ENCODE assay signal across 8 mouse cellular contexts in the genomic region with DNA sequence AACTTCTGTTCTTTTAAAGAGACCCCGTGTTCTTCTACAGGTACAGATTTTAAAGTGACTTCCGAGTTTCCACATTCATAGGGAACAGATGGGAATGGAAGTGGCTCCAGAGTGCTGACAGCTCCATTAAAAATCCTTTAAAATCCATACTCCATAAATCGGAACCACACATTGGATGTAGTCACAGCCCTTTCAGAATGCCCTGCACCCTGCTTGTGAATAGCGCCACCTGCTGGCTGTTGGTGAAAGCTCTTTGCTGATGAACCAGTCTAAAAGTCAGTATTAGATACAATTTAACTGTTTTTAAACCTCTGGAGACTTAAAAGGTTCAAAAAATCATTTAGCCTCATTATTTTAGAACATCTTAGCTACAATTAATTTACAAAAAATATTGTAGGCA.
DNase-seq lines count a peak whose midpoint lies in the region; ATAC-seq and TF ChIP-seq lines count a peak whose summit lies in the region.
"Had no signal": no experiment of that assay in that cellular context is flagged by ENCODE, and none has a peak within 500 bp of the region (broad histone marks: within the 10 kb centered on the region; RNA-seq: fewer than 3 reads in every experiment).

No protein-coding gene starts in this region.

- peak overlapping the region; percentile 36 for H3K4me2 ChIP-seq in hindbrain, embryonic 14.5 days (replicated peaks)
- H3K4me2 ChIP-seq in stomach, embryonic 14.5 days (replicated peaks; ENCODE audit: low read depth, low read length) = peak overlapping the region; percentile 6; the same call in 1 of the 2 replicates

- no peak overlapping the region for H3K9ac ChIP-seq in ES-E14 (ENCODE audit: insufficient read depth, low read depth, low read length, poor library complexity, severe bottlenecking)
- H3K9ac ChIP-seq in hindbrain, embryonic 14.5 days = no peak overlapping the region
- H3K9ac ChIP-seq in stomach, embryonic 14.5 days (replicated peaks; ENCODE audit: low read depth, low read length) = no peak overlapping the region

- ATAC-seq in hindbrain, embryonic 14.5 days (ENCODE audit: low FRiP score) = no peak
- no peak for ATAC-seq in stomach, embryonic 14.5 days (ENCODE audit: insufficient number of reproducible peaks, insufficient read depth, low FRiP score, low read depth)

- H3K4me3 ChIP-seq in ES-E14 (ENCODE audit: insufficient read depth in 1 of 2, low read depth in 1 of 2, low read length in 2 of 2, poor library complexity in 1 of 2, severe bottlenecking in 1 of 2) = no peak overlapping the region
- no peak overlapping the region for H3K4me3 ChIP-seq in hindbrain, embryonic 14.5 days (replicated peaks; ENCODE audit: low read length)
- no peak overlapping the region for H3K4me3 ChIP-seq in stomach, embryonic 14.5 days (ENCODE audit: low read depth, low read length)
- H3K4me3 ChIP-seq: myocyte had no signal

- WGBS in hindbrain, embryonic 14.5 days = 21% methylated on average over 4 of the region's 4 CpGs
- 16% methylated on average over 4 of the region's 4 CpGs for WGBS in stomach, embryonic 14.5 days

- no peaks in the 10 kb centered on the region for H3K9me3 ChIP-seq in ES-E14 (ENCODE audit: control insufficient read depth, insufficient read depth, low read depth, low read length)
- H3K9me3 ChIP-seq in hindbrain, embryonic 14.5 days (ENCODE audit: control insufficient read depth, low read length) = no peaks in the 10 kb centered on the region
- no peaks in the 10 kb centered on the region for H3K9me3 ChIP-seq in stomach, embryonic 14.5 days (ENCODE audit: control insufficient read depth, low read depth, low read length)

- H3K27me3 ChIP-seq in hindbrain, embryonic 14.5 days (ENCODE audit: control insufficient read depth, insufficient read depth, low read length) = no peaks in the 10 kb centered on the region
- H3K27me3 ChIP-seq in stomach, embryonic 14.5 days (ENCODE audit: control insufficient read depth, insufficient read depth, low read length) = no peaks in the 10 kb centered on the region

- peak; percentile 56 for DNase-seq in ES-E14 (ENCODE audit: low read depth, low spot score)
- DNase-seq in adrenal gland, postnatal 10 days = peak; percentile 91
- DNase-seq in embryo, embryonic 9.5 days (ENCODE audit: extremely low spot score) = peak; percentile 73
- DNase-seq in hindbrain, embryonic 14.5 days (ENCODE audit: low spot score) = peak; percentile 87
- peak; percentile 78 to 84 for DNase-seq in left cerebral cortex, adult 18-20 months (ENCODE audit: low spot score in 2 of 2)
- peak; percentile 44 to 68 for DNase-seq in natural killer cell, adult 2 months (ENCODE audit: low spot score in 2 of 2)

- H3K27ac ChIP-seq in ES-E14 (ENCODE audit: insufficient read depth, low read depth, low read length, poor library complexity, severe bottlenecking) = no peak overlapping the region
- peak overlapping the region; percentile 80 for H3K27ac ChIP-seq in hindbrain, embryonic 14.5 days
- no peak overlapping the region for H3K27ac ChIP-seq in stomach, embryonic 14.5 days (ENCODE audit: low read length)

- no peaks in the 10 kb centered on the region for H3K36me3 ChIP-seq in ES-E14 (ENCODE audit: control insufficient read depth, insufficient read depth, low read length, poor library complexity, severe bottlenecking)
- H3K36me3 ChIP-seq in hindbrain, embryonic 14.5 days (replicated peaks; ENCODE audit: control insufficient read depth, insufficient read depth) = no peaks in the 10 kb centered on the region
- H3K36me3 ChIP-seq in stomach, embryonic 14.5 days (ENCODE audit: control insufficient read depth, insufficient read depth, low read length) = no peaks in the 10 kb centered on the region

- H3K4me1 ChIP-seq in ES-E14 (ENCODE audit: control insufficient read depth in 2 of 2, insufficient read depth in 2 of 2, low read length in 2 of 2, poor library complexity in 1 of 2) = no peaks in the 10 kb centered on the region
- H3K4me1 ChIP-seq in hindbrain, embryonic 14.5 days (replicated peaks; ENCODE audit: control insufficient read depth, insufficient read depth, low read length) = peaks cover 36% of the 10 kb centered on the region
- 0 out of 2 replicates have a peak, but pooled peaks cover 8% of the 10 kb centered on the region for H3K4me1 ChIP-seq in stomach, embryonic 14.5 days (ENCODE audit: control insufficient read depth, insufficient read depth, low read length)

- in situ Hi-C loops in ES-E14 (cut with MboI; ENCODE audit: low sequenced_read_pairs in 2 of 2, unreplicated experiment in 2 of 2) = no loop called here

TF ChIP-seq in ES-E14, 5 proteins besides CTCF, POLR2A, EP300 and RAD21:
- TF ChIP-seq MAFK (IDR thresholded peaks at IDR 0.05; ENCODE audit: insufficient read depth, low read depth, low read length) (no peak), ZC3H11A (IDR thresholded peaks at IDR 0.05; ENCODE audit: borderline replicate concordance, low read depth, low read length) (peak; percentile 60; the same call in 1 of the 2 replicates)
